Mouse (Mus musculus): Measurements from ENCODE around the gene Decr2.
"Not testable (repeated sequence)": the region's sequence is repeated elsewhere in the genome, so short reads cannot be mapped to it uniquely, and the experiment has no call there.

The Decr2 gene

DNA sequence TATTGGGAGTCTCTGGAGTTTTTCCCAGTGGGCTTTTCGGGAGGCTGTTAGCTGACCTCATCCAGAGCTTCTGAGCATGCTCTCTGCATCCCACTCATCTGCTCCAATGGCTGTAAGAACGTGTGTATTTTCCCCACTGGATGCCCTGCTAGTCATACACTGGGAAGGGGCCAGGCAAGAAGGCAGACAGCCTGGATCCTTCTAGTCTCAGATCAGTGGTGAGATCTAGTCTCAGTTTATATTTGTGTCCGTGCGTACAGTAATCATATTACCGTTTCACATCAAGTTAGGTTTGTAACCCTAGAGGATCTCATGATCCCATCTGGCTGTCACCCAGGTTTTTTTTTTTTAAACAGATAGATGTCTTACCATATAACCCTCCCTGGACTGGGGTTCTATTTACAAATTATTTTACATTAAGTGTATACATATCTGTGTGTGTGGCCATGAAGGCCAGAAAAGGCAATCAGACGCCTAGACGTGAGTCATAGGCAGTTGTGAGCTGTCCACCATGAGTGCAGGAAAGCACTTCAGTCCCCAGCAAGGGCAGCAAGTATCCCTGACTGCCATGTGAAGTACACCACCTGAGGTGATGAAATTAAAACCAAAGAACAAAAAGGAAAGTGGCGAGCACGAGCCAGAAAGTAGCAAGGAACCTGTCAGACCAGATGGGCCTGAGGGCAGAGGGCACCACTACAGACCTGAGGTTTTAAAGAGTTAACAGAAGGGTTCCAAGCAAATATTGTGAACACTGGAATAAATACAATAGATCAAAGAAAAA lies 32.2 kb downstream of the Decr2 start:
- no peak for DNase-seq (ENCODE audit: low spot score)

GRCm38 (mm10) chr17:26057278-26057677 lies 32.9 kb downstream of the Decr2 start:
- DNase-seq (ENCODE audit: low spot score), result no peak

- no peak for DNase-seq (ENCODE audit: low spot score)
These were observed 35.0 kb downstream of the Decr2 start for GRCm38 (mm10) chr17:26055164-26055563.

DNA sequence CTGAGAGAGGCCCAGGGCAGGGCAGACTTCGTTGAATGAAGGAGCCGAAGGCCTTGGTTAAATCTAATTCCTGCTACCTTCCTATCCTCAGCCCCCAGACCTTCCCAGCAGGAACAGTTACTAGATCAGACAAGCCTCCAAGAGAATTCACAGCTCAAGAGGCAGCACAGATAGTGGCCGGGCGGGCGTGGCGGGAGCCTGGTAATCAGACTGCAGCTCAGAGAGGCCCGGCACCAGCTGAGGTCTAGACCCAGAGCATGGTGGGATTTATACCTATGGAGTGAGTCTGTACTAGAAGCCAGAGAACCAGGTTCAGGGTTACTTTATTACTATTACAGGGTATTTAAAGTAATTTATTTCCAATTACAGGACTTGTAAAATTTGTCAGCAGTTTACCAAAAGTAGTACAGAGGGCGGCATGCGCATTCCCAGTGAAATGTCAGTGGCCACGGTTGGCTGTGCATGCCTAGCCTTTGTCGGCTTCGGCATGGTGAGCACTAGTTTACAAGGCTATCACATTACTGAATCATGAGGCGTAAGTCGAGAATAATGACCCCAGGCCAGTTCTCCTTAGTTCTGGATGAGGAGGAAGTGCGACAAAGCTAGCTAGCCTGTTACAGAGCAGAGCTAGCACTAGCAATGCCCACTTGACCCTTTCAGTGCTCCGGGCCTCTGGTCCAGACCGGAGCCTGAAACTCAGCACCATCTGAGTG lies 35.8 kb downstream of the Decr2 start:
- DNase-seq (ENCODE audit: low spot score), result no peak

GRCm38 (mm10) chr17:26052706-26053105 lies 37.4 kb downstream of the Decr2 start:
- no peak for DNase-seq (ENCODE audit: low spot score)

DNA sequence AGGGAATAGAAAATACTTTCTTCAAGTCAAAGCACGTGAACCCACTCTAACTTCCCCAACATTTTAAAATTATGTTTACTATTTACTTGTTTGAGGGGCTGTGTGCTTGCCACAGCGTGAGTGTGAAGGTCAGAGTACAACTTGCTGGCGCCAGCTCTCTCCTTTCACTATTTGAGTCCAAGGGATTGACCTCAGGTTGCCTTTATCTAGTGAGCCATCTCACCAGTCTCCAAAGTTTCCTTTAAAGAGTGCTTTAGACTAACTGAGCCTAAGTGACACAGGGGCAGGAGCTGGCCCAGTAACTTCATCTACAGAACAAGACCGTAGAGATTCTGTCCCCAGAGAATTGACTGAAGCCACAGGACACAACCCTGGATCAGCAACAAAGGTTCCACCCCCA lies 38.1 kb downstream of the Decr2 start:
- no peak for DNase-seq (ENCODE audit: low spot score)

- no peak for DNase-seq (ENCODE audit: low spot score)
These were observed 42.0 kb downstream of the Decr2 start for GRCm38 (mm10) chr17:26048118-26048517.

- no peak for DNase-seq (ENCODE audit: low spot score)
These were observed 43.7 kb downstream of the Decr2 start for GRCm38 (mm10) chr17:26046253-26046997.

GRCm38 (mm10) chr17:26045285-26045684 lies 44.9 kb downstream of the Decr2 start:
- no peak for DNase-seq (ENCODE audit: low spot score)

- DNase-seq (ENCODE audit: low spot score), result no peak
These were observed 46.9 kb downstream of the Decr2 start for GRCm38 (mm10) chr17:26043249-26043636.

- no peak for DNase-seq (ENCODE audit: low spot score)
These were observed 47.4 kb downstream of the Decr2 start for GRCm38 (mm10) chr17:26042599-26043248.

DNA sequence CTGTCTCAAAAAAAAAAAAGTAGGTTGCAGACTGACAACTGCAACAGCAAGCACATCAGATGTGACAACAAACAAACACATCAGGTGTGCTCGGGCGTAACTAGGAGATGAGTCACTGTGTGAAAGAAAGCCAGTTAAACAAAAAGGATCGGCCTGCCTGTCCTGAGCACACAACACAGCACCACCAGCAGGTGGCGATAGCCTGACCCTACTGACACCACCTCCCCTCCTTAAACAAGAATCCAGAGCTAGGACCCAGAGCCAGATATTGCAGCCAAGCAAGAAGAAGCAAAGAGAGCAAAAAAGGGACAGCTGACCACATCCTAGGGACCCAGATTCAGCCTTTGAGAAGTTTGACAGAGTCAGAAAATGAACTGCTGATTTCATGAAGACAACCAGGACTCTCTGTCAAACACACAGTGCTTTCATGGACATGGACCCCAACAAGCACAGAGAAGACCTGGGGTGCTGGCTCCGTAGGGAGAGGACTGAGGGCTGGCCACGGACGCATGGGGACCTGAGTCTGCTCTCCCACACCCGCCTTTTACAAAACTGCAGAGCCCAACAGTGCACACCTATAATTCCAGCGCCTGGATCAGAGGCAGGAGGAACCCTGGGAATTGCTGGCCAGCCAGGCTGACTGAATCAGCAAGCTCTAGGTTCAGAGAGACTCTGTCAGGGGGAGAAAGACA lies 48.9 kb downstream of the Decr2 start:
- DNase-seq (ENCODE audit: low spot score), result no peak

DNA sequence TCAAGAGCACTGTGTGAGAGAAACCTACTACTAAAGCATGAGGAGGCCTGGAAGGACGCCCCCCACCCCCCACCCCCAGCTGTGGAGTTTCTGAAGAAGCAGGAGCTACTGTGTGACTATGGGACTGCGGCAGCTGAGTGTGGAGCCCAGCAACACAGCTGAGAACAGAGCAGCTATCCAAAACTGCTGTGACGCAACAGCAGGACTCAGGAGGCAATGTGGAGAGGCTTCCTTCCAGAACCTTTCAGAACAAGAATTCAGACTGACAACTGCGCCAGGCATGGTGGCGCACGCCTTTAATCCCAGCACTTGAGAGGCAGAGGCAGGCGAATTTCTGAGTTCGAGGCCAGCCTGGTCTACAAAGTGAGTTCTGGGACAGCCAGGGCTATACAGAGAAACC lies 49.4 kb downstream of the Decr2 start:
- DNase-seq (ENCODE audit: low spot score), result not testable (repeated sequence)

- DNase-seq (ENCODE audit: low spot score), result no peak
These were observed 58.1 kb downstream of the Decr2 start for GRCm38 (mm10) chr17:26032037-26032436.

DNA sequence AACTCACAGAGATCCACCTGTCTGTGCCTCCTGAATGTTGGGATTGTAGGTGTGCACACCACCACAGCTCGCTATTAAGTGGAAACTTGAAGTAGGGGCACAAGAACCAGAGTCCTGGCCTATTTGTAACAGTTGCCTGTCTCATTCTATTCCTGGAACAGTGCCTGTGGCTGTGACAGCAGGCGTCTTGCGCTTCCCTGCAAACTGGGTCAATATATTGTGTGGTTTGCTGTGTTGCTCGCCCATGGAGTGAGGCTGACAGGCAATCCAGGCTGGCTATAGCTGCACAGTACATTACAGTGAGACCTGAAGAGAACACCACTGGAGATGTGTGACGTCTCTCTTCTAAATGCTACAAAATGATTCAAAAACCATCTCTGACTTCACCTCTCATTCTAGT lies 58.6 kb downstream of the Decr2 start:
- no peak for DNase-seq (ENCODE audit: low spot score)
